Mouse (Mus musculus) heart, embryonic 11.5 days (tissue): ENCODE results near the gene Ccdc40. TPM values are rescaled to one million over a fixed set of nuclear protein-coding genes. Genes with fewer than 3 reads are reported as not detected.
A peak's percentile ranks its signal among the peaks of the same experiment; 100 is the strongest.

Source experiments
- ATAC-seq: fragments of 200-750 bp; cut with Nextera tagmentation; replicated peaks from 2 replicates; pipeline ENCODE4 v1.8.0; 2017; ENCODE audit warnings: moderate library complexity; ENCODE audit not compliant: insufficient number of reproducible peaks, low FRiP score, low TSS enrichment
- H3K27ac ChIP-seq: fragments of 300-500 bp; sonication (generic); 2 replicates; pipeline ENCODE4 v1.5.1; 2014; ENCODE audit warnings: mild to moderate bottlenecking, low read depth, low read length
- H3K27me3 ChIP-seq: fragments of 300-500 bp; sonication (generic); 2 replicates; pipeline ENCODE4 v1.6.1; 2014; ENCODE audit warnings: mild to moderate bottlenecking, low read length, mixed read lengths; ENCODE audit not compliant: control insufficient read depth, insufficient read depth
- H3K36me3 ChIP-seq: fragments of 300-500 bp; sonication (generic); 2 replicates; pipeline ENCODE4 v1.6.1; 2014; ENCODE audit warnings: mild to moderate bottlenecking, low read length, moderate library complexity, mixed read lengths; ENCODE audit not compliant: control insufficient read depth, insufficient read depth
- H3K4me1 ChIP-seq: fragments of 300-500 bp; sonication (generic); 2 replicates; pipeline ENCODE4 v1.6.1; 2014; ENCODE audit warnings: low read length; ENCODE audit not compliant: control insufficient read depth, insufficient read depth
- H3K4me2 ChIP-seq: fragments of 300-500 bp; sonication (generic); 2 replicates; pipeline ENCODE4 v1.6.1; 2014; ENCODE audit warnings: mild to moderate bottlenecking, moderate library complexity
- H3K4me3 ChIP-seq: fragments of 300-500 bp; sonication (generic); 2 replicates; pipeline ENCODE4 v1.5.1; 2014; ENCODE audit warnings: low read depth, low read length
- H3K9ac ChIP-seq: fragments of 300-500 bp; sonication (generic); 2 replicates; pipeline ENCODE4 v1.6.1; 2014; ENCODE audit warnings: mild to moderate bottlenecking, low read depth, low read length, moderate library complexity
- H3K9me3 ChIP-seq: fragments of 300-500 bp; sonication (generic); replicated peaks from 2 replicates; pipeline ENCODE4 v1.6.1; 2016; ENCODE audit warnings: low read length; ENCODE audit not compliant: control insufficient read depth
- WGBS: fragments of 180-500 bp; shearing (Covaris S2); extraction: QIAGEN DNeasy Blood & Tissue Kit; methylation state at CpG from one replicate; pipeline ENCODE4 v1.1.7; 2014; ENCODE audit not compliant: insufficient replicate concordance; 5-methylcytosine and 5-hydroxymethylcytosine counted together
- polyA plus RNA-seq: library from polyadenylated mRNA; unstranded; fragments of >200 nt; fragmentation: Nextera tagmentation; extraction: Ambion mirVana; gene quantifications from 2 replicates; pipeline ENCODE4 v1.2.1, GENCODE M21; 2014

Gene Ccdc40
- polyA plus RNA-seq: 3.5 and 4.0 TPM in 2 replicates

DNA sequence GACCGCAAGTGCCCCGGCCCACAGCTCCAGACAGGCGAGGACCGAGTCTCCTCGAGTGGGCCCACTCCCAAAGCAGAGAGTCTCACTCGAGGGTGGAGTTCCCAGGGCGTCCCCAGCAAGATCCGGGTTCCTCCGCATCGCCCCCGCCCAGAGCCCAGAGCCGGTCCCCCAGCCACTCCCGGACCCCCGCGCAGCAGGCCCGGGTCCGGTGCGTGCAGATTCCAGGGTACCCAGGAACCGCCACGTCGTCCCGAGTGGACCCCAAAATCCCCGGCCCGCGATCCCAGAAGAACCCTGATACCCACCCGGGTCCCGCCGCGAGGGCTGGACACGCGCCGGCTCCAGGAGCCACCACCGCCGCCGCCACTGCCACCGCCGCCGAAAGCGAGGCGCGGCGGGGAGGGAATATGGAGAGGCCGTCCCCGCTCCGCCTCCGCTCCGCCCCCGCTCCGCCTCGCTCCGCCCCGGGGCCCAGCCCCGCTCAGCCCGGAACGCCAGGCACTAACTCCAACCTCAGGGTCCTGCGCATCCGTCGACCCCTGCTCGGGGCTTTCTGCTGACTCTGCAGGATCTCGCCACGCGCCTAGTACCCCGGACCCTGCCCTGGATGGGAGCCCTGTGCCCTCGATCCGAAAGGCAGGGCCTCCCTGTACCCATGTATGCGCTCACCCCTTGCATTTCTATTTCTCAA lies at the start of gene Ccdc40, which contains the start of gene Tbc1d16:
Gene Ccdc40 (plus strand): TSS at position 482 of the 691 bp plus-strand sequence.
Gene Tbc1d16 (minus strand): TSS at position 409 of the 691 bp plus-strand sequence.
- WGBS: 1% methylated on average over 48 of the region's 66 CpGs
- Histone ChIP-seq H3K4me3 (peak within 1 kb of the TSS; percentile 73), H3K27me3 (peaks cover 5% of the 10 kb centered on the region; the same call in 1 of the 2 replicates), H3K9me3 (no peaks in the 10 kb centered on the region), H3K4me1 (0 out of 2 replicates have a peak, but pooled peaks cover 3% of the 10 kb centered on the region), H3K27ac (no peak within 1 kb of the TSS; the same call in 1 of the 2 replicates), H3K9ac (peak within 1 kb of the TSS; percentile 88), H3K36me3 (no peaks in the 10 kb centered on the region), H3K4me2 (peak within 1 kb of the TSS; percentile 97)
- ATAC-seq: peak; percentile 87

DNA sequence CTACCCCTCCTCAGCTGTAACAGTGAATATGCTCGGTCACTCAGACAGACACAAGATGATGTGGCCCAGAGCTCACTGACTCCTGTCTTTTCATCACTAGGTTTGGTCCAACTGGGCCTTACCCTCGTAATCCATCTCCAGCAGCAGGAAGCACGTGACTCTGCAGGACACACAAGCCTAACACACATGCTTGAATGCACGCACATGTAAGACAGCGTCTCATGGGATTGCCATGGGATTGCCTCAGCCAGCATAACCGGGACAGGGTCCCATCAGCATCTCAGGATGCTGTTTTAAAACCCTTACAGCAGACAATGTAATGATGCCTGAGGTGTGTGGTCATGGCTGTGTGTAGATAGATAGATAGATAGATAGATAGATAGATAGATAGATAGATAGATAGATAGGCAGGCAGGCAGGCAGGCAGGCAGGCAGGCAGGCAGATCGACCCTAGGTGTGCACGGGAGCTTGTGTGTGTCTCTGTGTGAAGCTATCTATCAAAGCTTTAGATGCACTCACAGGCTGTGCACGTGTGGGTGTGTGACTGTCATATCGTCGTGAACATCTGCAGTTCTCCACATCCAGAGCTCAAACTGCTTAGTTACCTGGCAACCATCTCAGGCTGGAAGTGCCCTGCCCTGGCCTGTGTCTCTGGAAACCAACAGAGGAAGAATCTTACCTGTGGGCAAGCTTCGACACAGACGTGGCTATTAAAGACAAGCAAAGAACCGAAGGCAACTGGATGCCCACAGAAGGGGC lies 47.4 kb upstream of the Ccdc40 start:
- 85% methylated on average over 14 of the region's 14 CpGs for WGBS
- H3K27ac ChIP-seq: no peak overlapping the region
- no peaks in the 10 kb centered on the region for H3K36me3 ChIP-seq
- H3K9ac ChIP-seq: no peak overlapping the region
- H3K4me2 ChIP-seq: no peak overlapping the region
- H3K27me3 ChIP-seq: no peaks in the 10 kb centered on the region
- no peak for ATAC-seq
- peaks cover 4% of the 10 kb centered on the region; the same call in 1 of the 2 replicates for H3K4me1 ChIP-seq
- no peaks in the 10 kb centered on the region for H3K9me3 ChIP-seq
- H3K4me3 ChIP-seq: no peak overlapping the region

DNA sequence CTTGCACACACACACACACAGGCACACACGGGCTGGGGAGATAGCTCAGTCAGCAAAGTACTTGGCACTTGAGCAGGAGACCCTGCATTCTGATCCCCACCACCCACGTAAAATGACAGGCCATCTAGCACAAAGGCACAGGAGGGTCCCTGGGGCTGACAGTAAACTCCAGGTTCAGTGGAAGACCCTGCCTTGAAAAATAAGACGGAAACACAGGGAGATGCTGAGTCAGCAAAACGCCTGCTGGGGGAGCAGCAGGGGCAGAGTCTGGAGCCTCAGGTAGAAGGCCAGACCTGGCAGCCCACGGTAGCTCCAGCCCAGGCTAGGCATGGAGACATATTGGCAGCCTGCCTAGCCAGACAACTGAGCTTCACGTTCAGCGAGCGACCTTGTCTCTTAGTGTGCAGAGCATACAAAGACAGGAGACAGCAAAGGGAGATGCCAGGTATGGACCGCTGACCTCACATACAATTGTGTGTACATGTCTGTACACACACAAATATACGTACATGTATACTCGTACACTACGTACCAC lies 46.4 kb upstream of the Ccdc40 start:
- ATAC-seq: no peak
- no peak overlapping the region for H3K4me2 ChIP-seq
- H3K36me3 ChIP-seq: no peaks in the 10 kb centered on the region
- H3K9me3 ChIP-seq: no peaks in the 10 kb centered on the region
- no peaks in the 10 kb centered on the region for H3K27me3 ChIP-seq
- WGBS: 82% methylated on average over 12 of the region's 12 CpGs
- H3K9ac ChIP-seq: no peak overlapping the region
- no peak overlapping the region for H3K4me3 ChIP-seq
- peaks cover 4% of the 10 kb centered on the region; the same call in 1 of the 2 replicates for H3K4me1 ChIP-seq
- no peak overlapping the region for H3K27ac ChIP-seq

DNA sequence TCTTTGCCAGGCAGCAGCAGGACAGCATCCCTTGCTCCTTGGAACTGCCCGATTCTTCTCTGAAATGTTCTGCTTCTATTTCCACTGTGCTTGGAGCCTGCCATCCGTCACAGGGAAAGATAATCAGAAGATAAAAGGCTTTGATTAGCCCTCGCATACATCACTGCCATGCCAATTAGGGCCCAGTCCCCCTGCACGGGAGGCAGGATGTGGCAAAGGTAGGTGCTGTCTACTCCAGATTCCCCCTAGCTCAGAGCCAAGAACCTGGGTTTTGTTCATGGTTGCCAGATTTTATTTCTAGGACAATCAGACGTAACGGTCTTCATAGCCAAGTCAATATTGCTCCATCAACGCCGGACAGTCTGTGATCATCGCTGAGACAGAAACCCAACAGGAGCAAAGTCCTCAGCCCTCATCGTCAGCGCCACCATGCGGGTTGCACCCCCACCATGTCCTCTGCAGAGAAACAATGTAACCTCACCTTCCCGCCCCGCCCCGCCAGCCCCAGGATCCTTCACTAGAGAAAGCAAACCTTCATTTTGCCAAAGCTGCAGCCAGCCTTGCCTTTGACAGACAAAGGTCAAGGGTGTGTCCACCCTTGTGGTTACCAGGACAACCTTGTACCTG lies 44.6 kb upstream of the Ccdc40 start:
- Histone ChIP-seq H3K4me1 (peaks cover 20% of the 10 kb centered on the region), H3K4me3 (no peak overlapping the region), H3K9me3 (no peaks in the 10 kb centered on the region), H3K36me3 (no peaks in the 10 kb centered on the region), H3K27me3 (no peaks in the 10 kb centered on the region), H3K4me2 (no peak overlapping the region), H3K27ac (no peak overlapping the region), H3K9ac (no peak overlapping the region)
- ATAC-seq: no peak
- 72% methylated on average over 15 of the region's 15 CpGs for WGBS

DNA sequence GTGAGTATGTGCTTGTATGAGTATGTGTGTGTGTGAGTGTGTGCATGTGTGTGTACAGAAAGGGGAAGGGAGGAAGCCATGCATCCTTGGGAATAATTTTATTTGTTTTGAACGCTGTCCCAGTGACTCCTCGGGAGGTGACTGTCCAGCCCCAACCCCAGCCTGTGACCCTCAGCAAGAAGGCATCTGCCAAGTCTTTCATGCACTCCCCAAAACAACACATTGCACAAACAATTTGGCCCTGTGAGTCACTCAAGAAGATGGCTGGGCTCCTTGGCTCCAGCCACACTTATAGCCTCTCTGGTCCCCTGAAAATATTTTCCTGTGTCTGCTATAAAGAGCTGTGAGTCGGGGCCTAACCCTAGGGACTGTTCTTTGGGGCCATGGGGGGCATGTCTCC lies 42.0 kb upstream of the Ccdc40 start:
- ATAC-seq: no peak
- no peak overlapping the region for H3K27ac ChIP-seq
- 0 out of 2 replicates have a peak, but pooled peaks cover 2% of the 10 kb centered on the region for H3K27me3 ChIP-seq
- no peak overlapping the region for H3K9ac ChIP-seq
- no peaks in the 10 kb centered on the region for H3K9me3 ChIP-seq
- H3K4me1 ChIP-seq: peaks cover 20% of the 10 kb centered on the region
- H3K4me2 ChIP-seq: no peak overlapping the region
- no peak overlapping the region for H3K4me3 ChIP-seq
- H3K36me3 ChIP-seq: no peaks in the 10 kb centered on the region
- WGBS: 92% methylated on average over 3 of the region's 3 CpGs

DNA sequence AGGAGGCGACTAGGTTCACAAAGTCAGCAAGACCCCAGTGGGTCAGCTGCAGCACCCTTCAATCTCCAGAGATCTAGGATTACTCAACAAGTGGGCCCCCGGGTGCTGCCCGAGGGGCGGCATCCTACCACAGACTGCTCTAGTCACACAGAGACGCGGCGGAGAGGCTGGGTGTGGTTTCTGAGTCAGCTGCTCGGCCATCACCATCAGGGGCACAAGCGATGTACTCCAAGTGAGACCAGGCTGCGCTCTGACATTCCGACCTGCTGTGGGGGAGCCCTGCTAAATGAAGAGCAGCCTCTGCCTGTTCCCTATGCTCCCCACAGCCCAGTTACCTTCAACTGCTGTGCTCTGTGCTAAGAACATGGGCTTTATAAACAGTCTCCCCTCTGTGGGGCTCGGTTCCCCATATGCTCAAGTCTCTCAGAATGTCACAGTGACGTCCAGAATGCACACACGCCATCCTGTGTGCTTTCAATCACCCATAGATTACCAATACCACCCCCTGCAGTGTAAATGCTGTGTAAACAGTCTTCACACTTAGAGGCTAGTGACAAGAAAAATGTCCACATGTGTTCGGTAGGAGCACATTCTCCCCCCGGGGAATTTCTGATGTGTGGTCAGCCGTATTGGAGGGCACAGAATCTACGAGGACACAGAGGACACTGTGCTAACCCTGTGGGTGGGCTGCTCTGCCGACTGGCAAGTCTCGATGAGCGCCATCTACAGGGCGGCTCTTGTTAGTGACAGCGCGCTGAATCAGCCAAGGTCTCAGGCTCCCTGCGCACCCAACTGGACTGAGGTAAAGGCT lies 41.2 kb upstream of the Ccdc40 start:
- H3K27me3 ChIP-seq: peaks cover 2% of the 10 kb centered on the region; the same call in 1 of the 2 replicates
- WGBS: 43% methylated on average over 25 of the region's 25 CpGs
- H3K9me3 ChIP-seq: no peaks in the 10 kb centered on the region
- no peak overlapping the region for H3K27ac ChIP-seq
- peak overlapping the region; percentile 16; the same call in 1 of the 2 replicates for H3K9ac ChIP-seq
- H3K4me1 ChIP-seq: peaks cover 20% of the 10 kb centered on the region
- H3K36me3 ChIP-seq: no peaks in the 10 kb centered on the region
- H3K4me2 ChIP-seq: no peak overlapping the region
- no peak for ATAC-seq
- H3K4me3 ChIP-seq: no peak overlapping the region

DNA sequence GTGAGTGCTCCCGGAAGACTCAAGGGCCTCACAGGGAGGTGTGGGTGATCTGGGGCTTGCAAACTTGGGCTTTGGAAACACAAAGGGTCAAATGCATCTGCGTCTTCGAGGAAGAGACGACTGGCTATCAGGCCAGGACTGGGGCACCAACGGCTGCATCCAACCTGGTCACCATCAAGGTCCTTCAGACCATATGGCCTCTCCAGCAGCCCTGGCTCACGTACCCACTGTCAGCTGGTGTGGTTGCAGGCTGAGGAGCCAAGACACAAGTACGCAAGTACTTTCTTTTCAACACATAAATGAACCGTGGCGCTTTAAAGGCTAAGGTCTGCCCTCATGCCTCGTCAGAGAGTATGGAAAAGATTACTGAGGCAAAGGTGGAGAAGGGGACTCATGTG lies 40.6 kb upstream of the Ccdc40 start:
- no peak for ATAC-seq
- H3K4me1 ChIP-seq: peaks cover 19% of the 10 kb centered on the region
- H3K27ac ChIP-seq: no peak overlapping the region
- H3K4me2 ChIP-seq: no peak overlapping the region
- H3K9ac ChIP-seq: no peak overlapping the region
- no peaks in the 10 kb centered on the region for H3K9me3 ChIP-seq
- H3K27me3 ChIP-seq: peaks cover 2% of the 10 kb centered on the region; the same call in 1 of the 2 replicates
- 62% methylated on average over 10 of the region's 10 CpGs for WGBS
- no peak overlapping the region for H3K4me3 ChIP-seq
- H3K36me3 ChIP-seq: no peaks in the 10 kb centered on the region
